Mouse (Mus musculus) heart, embryonic 14.5 days (tissue): ENCODE data around the gene Agpat1. TPM values are rescaled to one million over a fixed set of nuclear protein-coding genes. Genes with fewer than 3 reads are reported as not detected.

Source experiments
- ATAC-seq: fragments of 200-750 bp; cut with Nextera tagmentation; 2 replicates; pipeline ENCODE4 v1.8.0; 2017; ENCODE audit warnings: low read depth, moderate TSS enrichment; ENCODE audit not compliant: insufficient number of reproducible peaks, insufficient read depth, low FRiP score
- H3K27ac ChIP-seq, 2 experiments: fragments of 200-500 bp in 1 of 2; fragments of 300-500 bp in 1 of 2; sonication (generic) in 1 of 2; replicated peaks in 1 of 2; 2 replicates each; pipeline ENCODE4 v1.5.1; 2012 to 2014; ENCODE audit warnings: low read depth in 2 of 2, low read length in 2 of 2, control low read depth in 1 of 2, mild to moderate bottlenecking in 1 of 2, mixed read lengths in 1 of 2; ENCODE audit not compliant: control insufficient read depth in 1 of 2, insufficient read depth in 1 of 2
- H3K27me3 ChIP-seq: fragments of 300-500 bp; sonication (generic); 2 replicates; pipeline ENCODE4 v1.6.1; 2014; ENCODE audit warnings: mild to moderate bottlenecking, low read length, control low read depth; ENCODE audit not compliant: control insufficient read depth, insufficient read depth
- H3K36me3 ChIP-seq: fragments of 300-500 bp; sonication (generic); 2 replicates; pipeline ENCODE4 v1.6.1; 2014; ENCODE audit warnings: mild to moderate bottlenecking, control low read depth, low read length, mixed read lengths; ENCODE audit not compliant: control insufficient read depth, insufficient read depth
- H3K4me1 ChIP-seq, 2 experiments: fragments of 200-500 bp in 1 of 2; fragments of 300-500 bp in 1 of 2; sonication (generic) in 1 of 2; 2 replicates each; pipeline ENCODE4 v1.6.1; 2012 to 2014; ENCODE audit warnings: low read length in 2 of 2, control low read depth in 1 of 2, mixed read lengths in 1 of 2; ENCODE audit not compliant: control insufficient read depth in 2 of 2, insufficient read depth in 2 of 2
- H3K4me2 ChIP-seq: fragments of 300-500 bp; sonication (generic); 2 replicates; pipeline ENCODE4 v1.6.1; 2014; ENCODE audit warnings: mild to moderate bottlenecking, low read length
- H3K4me3 ChIP-seq, 2 experiments: fragments of 200-500 bp in 1 of 2; fragments of 300-500 bp in 1 of 2; sonication (generic) in 1 of 2; 2 replicates each; pipeline ENCODE4 v1.5.1; 2012 to 2014; ENCODE audit warnings: low read length in 2 of 2, mild to moderate bottlenecking in 2 of 2, control low read depth in 1 of 2, low read depth in 1 of 2, moderate library complexity in 1 of 2; ENCODE audit not compliant: control insufficient read depth in 1 of 2, insufficient read depth in 1 of 2
- H3K9ac ChIP-seq: fragments of 300-500 bp; sonication (generic); 2 replicates; pipeline ENCODE4 v1.6.1; 2014; ENCODE audit warnings: mild to moderate bottlenecking, low read length
- H3K9me3 ChIP-seq: fragments of 300-500 bp; sonication (generic); 2 replicates; pipeline ENCODE4 v1.6.1; 2016; ENCODE audit warnings: low read length, control low read depth; ENCODE audit not compliant: control insufficient read depth
- WGBS: fragments of 180-500 bp; shearing (Covaris S2); extraction: QIAGEN DNeasy Blood & Tissue Kit; methylation state at CpG from one replicate; pipeline ENCODE4 v1.1.7; 2014; 5-methylcytosine and 5-hydroxymethylcytosine counted together
- polyA plus RNA-seq: library from polyadenylated mRNA; unstranded; fragments of >200 nt; fragmentation: Nextera tagmentation; extraction: Ambion mirVana; gene quantifications from 2 replicates; pipeline ENCODE4 v1.2.1, GENCODE M21; 2014

The Agpat1 gene
- polyA plus RNA-seq, 1 experiment from 2014 or later, result 54.4 TPM

GRCm38 (mm10) chr17:34640778-34641601 lies 36.9 kb downstream of the Agpat1 start:
- Histone ChIP-seq H3K36me3 (no peaks in the 10 kb centered on the region), H3K4me1 (peaks cover 4 to 17% of the 10 kb centered on the region in 2 experiments; a peak in 3 of 4 replicates), H3K27me3 (no peaks in the 10 kb centered on the region), H3K27ac (peak overlapping the region; percentile 15 to 67), H3K9me3 (no peaks in the 10 kb centered on the region), H3K4me3 (no peak overlapping the region), H3K9ac (no peak overlapping the region), H3K4me2 (no peak overlapping the region)
- 17% methylated on average over 11 of the region's 11 CpGs for WGBS
- no peak for ATAC-seq

- H3K27ac ChIP-seq, result no peak overlapping the region
- H3K4me3 ChIP-seq, result no peak overlapping the region
Measured at GRCm38 (mm10) chr17:34641945-34642344, 37.9 kb downstream of the Agpat1 start.

GRCm38 (mm10) chr17:34643379-34643778 lies 39.3 kb downstream of the Agpat1 start:
- 86% methylated on average over 4 of the region's 4 CpGs for WGBS
- ATAC-seq, result no peak
- no peak overlapping the region for H3K4me2 ChIP-seq
- no peak overlapping the region for H3K4me3 ChIP-seq
- H3K36me3 ChIP-seq, result no peaks in the 10 kb centered on the region
- H3K9ac ChIP-seq, result no peak overlapping the region
- H3K27me3 ChIP-seq, result no peaks in the 10 kb centered on the region
- H3K9me3 ChIP-seq, result no peaks in the 10 kb centered on the region
- no peak overlapping the region for H3K27ac ChIP-seq
- peaks cover 10 to 31% of the 10 kb centered on the region in 2 experiments for H3K4me1 ChIP-seq

More at GRCm38 (mm10) chr17:34641945-34642344, 37.9 kb downstream of the Agpat1 start:
- H3K36me3 ChIP-seq, result no peaks in the 10 kb centered on the region
- 84% methylated on average over 3 of the region's 3 CpGs for WGBS
- ATAC-seq, result no peak
- no peak overlapping the region for H3K4me2 ChIP-seq
- no peaks in the 10 kb centered on the region for H3K27me3 ChIP-seq
- no peaks in the 10 kb centered on the region for H3K9me3 ChIP-seq
- H3K4me1 ChIP-seq, result peaks cover 4 to 24% of the 10 kb centered on the region in 2 experiments; a peak in 3 of 4 replicates
- H3K9ac ChIP-seq, result no peak overlapping the region

- 71% methylated on average over 10 of the region's 10 CpGs for WGBS
- Histone ChIP-seq H3K9ac (no peak overlapping the region), H3K4me1 (peaks cover 10 to 31% of the 10 kb centered on the region in 2 experiments), H3K9me3 (no peaks in the 10 kb centered on the region), H3K36me3 (peaks cover 2% of the 10 kb centered on the region), H3K27ac (no peak overlapping the region), H3K27me3 (no peaks in the 10 kb centered on the region), H3K4me3 (no peak overlapping the region), H3K4me2 (no peak overlapping the region)
- ATAC-seq, result no peak
Measured at GRCm38 (mm10) chr17:34643944-34644343, 39.9 kb downstream of the Agpat1 start.

- peak within 1 kb of the TSS; percentile 60 to 75 for H3K4me3 ChIP-seq
- H3K9ac ChIP-seq, result peak within 1 kb of the TSS; percentile 80
- peak within 1 kb of the TSS; percentile 67 to 69 for H3K27ac ChIP-seq
- H3K4me1 ChIP-seq, result peaks cover 10 to 31% of the 10 kb centered on the region in 2 experiments
- no peaks in the 10 kb centered on the region for H3K9me3 ChIP-seq
- no peaks in the 10 kb centered on the region for H3K27me3 ChIP-seq
- peaks cover 9% of the 10 kb centered on the region for H3K36me3 ChIP-seq
- peak; percentile 73 for ATAC-seq
- H3K4me2 ChIP-seq, result peak within 1 kb of the TSS; percentile 69
- 2% methylated on average over 16 of the region's 16 CpGs for WGBS
Measured at GRCm38 (mm10) chr17:34644608-34645007, 40.5 kb downstream of the Agpat1 start, which contains the start of gene Fkbpl. Fkbpl (plus strand) TSS chr17:34644764.

- 35% methylated on average over 10 of the region's 10 CpGs for WGBS
- H3K27ac ChIP-seq, result peak overlapping the region in 1 of 2 experiments; percentile 69; a peak in 2 of 4 replicates
- H3K27me3 ChIP-seq, result no peaks in the 10 kb centered on the region
Measured at GRCm38 (mm10) chr17:34645256-34645829, 41.3 kb downstream of the Agpat1 start.

GRCm38 (mm10) chr17:34645831-34646511 lies 41.9 kb downstream of the Agpat1 start:
- peak overlapping the region; percentile 69 for H3K4me2 ChIP-seq
- H3K27ac ChIP-seq, result no peak overlapping the region
- WGBS, result 83% methylated on average over 30 of the region's 30 CpGs
- no peak overlapping the region for H3K9ac ChIP-seq
- ATAC-seq, result no peak
- H3K36me3 ChIP-seq, result peaks cover 23% of the 10 kb centered on the region
- no peaks in the 10 kb centered on the region for H3K27me3 ChIP-seq
- H3K4me1 ChIP-seq, result peaks cover 10 to 26% of the 10 kb centered on the region in 2 experiments
- no peaks in the 10 kb centered on the region for H3K9me3 ChIP-seq
- no peak overlapping the region; a peak in 1 of 4 replicates for H3K4me3 ChIP-seq

More at GRCm38 (mm10) chr17:34645256-34645829, 41.3 kb downstream of the Agpat1 start:
- Histone ChIP-seq H3K4me2 (peak overlapping the region; percentile 69), H3K36me3 (peaks cover 16% of the 10 kb centered on the region), H3K4me1 (peaks cover 10 to 31% of the 10 kb centered on the region in 2 experiments), H3K4me3 (peak overlapping the region; percentile 60 to 75), H3K9ac (peak overlapping the region; percentile 80), H3K9me3 (no peaks in the 10 kb centered on the region)
- ATAC-seq, result no peak
